Mouse (Mus musculus) liver, embryonic 14.5 days (tissue): ENCODE data around the gene Cyp4f39. TPM values are rescaled to one million over a fixed set of nuclear protein-coding genes. Genes with fewer than 3 reads are reported as not detected.

Experiments used
- ATAC-seq: fragments of 200-750 bp; cut with Nextera tagmentation; 2 replicates; pipeline ENCODE4 v1.8.0; 2017; ENCODE audit warnings: moderate number of reproducible peaks, mild to moderate bottlenecking, moderate library complexity; ENCODE audit not compliant: insufficient read depth
- DNase-seq, 3 experiments: peaks; one replicate each; pipeline ENCODE4 v3.0.0-alpha.2; 2012 to 2013; ENCODE audit warnings: low read depth in 3 of 3, low spot score in 3 of 3
- H3K27ac ChIP-seq: fragments of 300-500 bp; sonication (generic); 2 replicates; pipeline ENCODE4 v1.5.1; 2014; ENCODE audit warnings: moderate library complexity, mild to moderate bottlenecking, control low read depth, inconsistent platforms
- H3K27me3 ChIP-seq: fragments of 300-500 bp; sonication (generic); 2 replicates; pipeline ENCODE4 v1.6.1; 2014; ENCODE audit warnings: mild to moderate bottlenecking, low read length, moderate library complexity; ENCODE audit not compliant: control insufficient read depth, insufficient read depth
- H3K36me3 ChIP-seq: fragments of 300-500 bp; sonication (generic); replicated peaks from 2 replicates; pipeline ENCODE4 v1.6.1; 2014; ENCODE audit warnings: low read depth; ENCODE audit not compliant: control insufficient read depth, insufficient read depth
- H3K4me1 ChIP-seq, 2 experiments: fragments of 200-500 bp in 1 of 2; fragments of 300-500 bp in 1 of 2; sonication (generic) in 1 of 2; replicated peaks; 2 replicates each; pipeline ENCODE4 v1.6.1; 2012 to 2014; ENCODE audit warnings: antibody characterized with exemption in 1 of 2, inconsistent platforms in 1 of 2, low read length in 1 of 2; ENCODE audit not compliant: control insufficient read depth in 2 of 2, insufficient read depth in 2 of 2
- H3K4me2 ChIP-seq: fragments of 300-500 bp; sonication (generic); 2 replicates; pipeline ENCODE4 v1.6.1; 2014; ENCODE audit warnings: low read depth, mild to moderate bottlenecking, control low read depth, moderate library complexity
- H3K4me3 ChIP-seq, 2 experiments: fragments of 200-500 bp in 1 of 2; fragments of 300-500 bp in 1 of 2; sonication (generic) in 1 of 2; 2 replicates each; pipeline ENCODE4 v1.5.1; 2012 to 2014; ENCODE audit warnings: low read depth in 2 of 2, low read length in 2 of 2, mild to moderate bottlenecking in 2 of 2, control low read depth in 1 of 2, inconsistent platforms in 1 of 2, moderate library complexity in 1 of 2; ENCODE audit not compliant: insufficient read depth in 1 of 2
- H3K9ac ChIP-seq: fragments of 300-500 bp; sonication (generic); replicated peaks from 2 replicates; pipeline ENCODE4 v1.6.1; 2014; ENCODE audit warnings: mild to moderate bottlenecking, control low read depth, moderate library complexity
- H3K9me3 ChIP-seq: fragments of 300-500 bp; sonication (generic); 2 replicates; pipeline ENCODE4 v1.6.1; 2016; ENCODE audit warnings: low read length, mixed read lengths; ENCODE audit not compliant: control insufficient read depth
- CTCF ChIP-seq: IDR thresholded peaks from 2 replicates; pipeline ENCODE4 v1.5.1; 2016; ENCODE audit warnings: antibody characterized with exemption, low read depth, control low read depth
- EP300 ChIP-seq: IDR thresholded peaks from 2 replicates; pipeline ENCODE4 v1.6.1; 2016; ENCODE audit warnings: antibody characterized with exemption, low read depth
- WGBS: fragments of 180-500 bp; shearing (Covaris S2); extraction: QIAGEN DNeasy Blood & Tissue Kit; methylation state at CpG from one replicate; pipeline ENCODE4 v1.1.7; 2014; ENCODE audit not compliant: insufficient replicate concordance; 5-methylcytosine and 5-hydroxymethylcytosine counted together
- polyA plus RNA-seq, 2 experiments: library from polyadenylated mRNA; depleted of rRNA in 1 of 2; stranded (reverse) in 1 of 2; unstranded in 1 of 2; fragments of >200 nt; fragmentation: Nextera tagmentation in 1 of 2; extraction: Ambion mirVana in 1 of 2; gene quantifications; 2 replicates each; pipeline versions ENCODE4 v1.2.1 to v1.2.3; 2012 to 2014

Gene Cyp4f39
- polyA plus RNA-seq, 2 experiments, result 0.20 to 0.71 TPM

GRCm38 (mm10) chr17:32416771-32417170, 35.8 kb upstream of the Cyp4f39 start:
- ATAC-seq, result no peak
- 93% methylated on average over 14 of the region's 14 CpGs for WGBS
- no peak overlapping the region for H3K4me2 ChIP-seq

GRCm38 (mm10) chr17:32419989-32420388, 32.5 kb upstream of the Cyp4f39 start:
- DNase-seq (no peak), ATAC-seq (no peak)
- Histone ChIP-seq H3K9ac (no peak overlapping the region), H3K36me3 (no peaks in the 10 kb centered on the region), H3K4me1 (peaks cover 0 to 6% of the 10 kb centered on the region in 2 experiments; a peak in 2 of 4 replicates), H3K27ac (no peak overlapping the region), H3K27me3 (no peaks in the 10 kb centered on the region), H3K9me3 (no peaks in the 10 kb centered on the region), H3K4me3 (no peak overlapping the region), H3K4me2 (no peak overlapping the region)
- no peak for TF ChIP-seq EP300
- no peak for TF ChIP-seq CTCF
- WGBS, result 52% methylated on average over 2 of the region's 2 CpGs

More at GRCm38 (mm10) chr17:32416771-32417170, 35.8 kb upstream of the Cyp4f39 start:
- no peaks in the 10 kb centered on the region for H3K9me3 ChIP-seq
- H3K27me3 ChIP-seq, result no peaks in the 10 kb centered on the region
- no peak for DNase-seq
- peaks cover 0 to 3% of the 10 kb centered on the region in 2 experiments; a peak in 2 of 4 replicates for H3K4me1 ChIP-seq
- H3K4me3 ChIP-seq, result no peak overlapping the region
- no peak overlapping the region for H3K27ac ChIP-seq
- H3K9ac ChIP-seq, result no peak overlapping the region
- H3K36me3 ChIP-seq, result no peaks in the 10 kb centered on the region
- TF ChIP-seq EP300 (no peak), CTCF (no peak)

- Histone ChIP-seq H3K4me2 (no peak overlapping the region), H3K27me3 (no peaks in the 10 kb centered on the region), H3K9ac (no peak overlapping the region), H3K36me3 (no peaks in the 10 kb centered on the region), H3K9me3 (no peaks in the 10 kb centered on the region), H3K27ac (no peak overlapping the region), H3K4me3 (no peak overlapping the region), H3K4me1 (peaks cover 0 to 6% of the 10 kb centered on the region in 2 experiments; a peak in 2 of 4 replicates)
- DNase-seq (no peak), ATAC-seq (peak; percentile 21; the same call in 1 of the 2 replicates)
- WGBS, result 65% methylated on average over 8 of the region's 8 CpGs
- TF ChIP-seq CTCF, result no peak
Observed at GRCm38 (mm10) chr17:32420781-32421180, 31.7 kb upstream of the Cyp4f39 start.

- Histone ChIP-seq H3K4me1 (peaks cover 0 to 6% of the 10 kb centered on the region in 2 experiments; a peak in 2 of 4 replicates), H3K4me3 (no peak within 1 kb of the TSS), H3K36me3 (no peaks in the 10 kb centered on the region), H3K27ac (no peak within 1 kb of the TSS), H3K27me3 (no peaks in the 10 kb centered on the region), H3K9ac (no peak within 1 kb of the TSS), H3K4me2 (no peak within 1 kb of the TSS), H3K9me3 (no peaks in the 10 kb centered on the region)
- TF ChIP-seq CTCF, result no peak
- TF ChIP-seq EP300, result no peak
- no peak for ATAC-seq
- no peak for DNase-seq
- WGBS, result 20% methylated on average over 2 of the region's 2 CpGs
Observed at GRCm38 (mm10) chr17:32424034-32424433, 28.5 kb upstream of the Cyp4f39 start, which contains the start of gene Pglyrp2. Pglyrp2 (minus strand) TSS chr17:32424167.

- ATAC-seq (peak; percentile 45; the same call in 1 of the 2 replicates), DNase-seq (no peak)
- no peaks in the 10 kb centered on the region for H3K36me3 ChIP-seq
- H3K9me3 ChIP-seq, result no peaks in the 10 kb centered on the region
- H3K4me2 ChIP-seq, result no peak overlapping the region
- peaks cover 0 to 3% of the 10 kb centered on the region in 2 experiments; a peak in 2 of 4 replicates for H3K4me1 ChIP-seq
- TF ChIP-seq CTCF, result no peak
- TF ChIP-seq EP300, result no peak
- H3K4me3 ChIP-seq, result no peak overlapping the region
- no peaks in the 10 kb centered on the region for H3K27me3 ChIP-seq
- no peak overlapping the region for H3K9ac ChIP-seq
- H3K27ac ChIP-seq, result no peak overlapping the region
Observed at GRCm38 (mm10) chr17:32426610-32427009, 25.9 kb upstream of the Cyp4f39 start.
